ENCODE assay signal across 16 mouse cellular contexts in the genomic region with DNA sequence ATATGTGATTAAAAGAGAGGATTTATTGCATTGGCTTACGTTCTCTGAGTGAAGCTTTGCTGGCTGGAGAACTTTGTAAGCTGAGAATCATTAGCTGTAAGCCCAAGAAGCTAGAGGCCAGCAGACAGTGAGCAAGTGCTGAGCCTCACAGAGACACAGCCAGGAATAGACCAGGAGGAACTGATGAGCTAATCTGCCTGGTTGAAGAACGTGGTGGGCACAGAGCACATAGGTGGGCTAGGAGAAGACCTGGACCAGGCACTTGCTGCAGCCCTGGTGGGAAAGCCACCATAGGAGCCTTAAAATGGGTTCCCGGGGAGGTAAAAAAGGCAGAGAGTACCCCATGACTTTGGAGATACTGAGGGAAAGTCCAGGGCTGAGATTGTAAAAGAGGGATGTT.
"Had no signal": no experiment of that assay in that cellular context is flagged by ENCODE, and none has a peak within 500 bp of the region (broad histone marks: within the 10 kb centered on the region; RNA-seq: fewer than 3 reads in every experiment).

No protein-coding gene starts in this region.

- DNase-seq: kidney, adult 8-10 months; kidney, postnatal 4 days; liver; liver, embryonic 13.5 days; liver, postnatal 0 days; lung, postnatal 14 days; midbrain, embryonic 14.5 days; retina, postnatal 1 day; right cerebral cortex, postnatal 4 days; thymus, adult 2 months; thymus, postnatal 25 days had no signal

- H3K4me1 ChIP-seq: limb, embryonic 12.5 days; liver, embryonic 13.5 days; lung, embryonic 15.5 days; neural tube, embryonic 12.5 days; stomach, embryonic 15.5 days had no signal

- H3K9me3 ChIP-seq: limb, embryonic 12.5 days; liver, embryonic 13.5 days; lung, embryonic 15.5 days; neural tube, embryonic 12.5 days; stomach, embryonic 15.5 days had no signal

- H3K4me2 ChIP-seq: limb, embryonic 12.5 days; liver, embryonic 13.5 days; lung, embryonic 15.5 days; neural tube, embryonic 12.5 days; stomach, embryonic 15.5 days had no signal

- H3K27me3 ChIP-seq: limb, embryonic 12.5 days; liver, embryonic 13.5 days; lung, embryonic 15.5 days; neural tube, embryonic 12.5 days; stomach, embryonic 15.5 days had no signal

- H3K36me3 ChIP-seq: limb, embryonic 12.5 days; liver, embryonic 13.5 days; lung, embryonic 15.5 days; neural tube, embryonic 12.5 days; stomach, embryonic 15.5 days had no signal

- H3K27ac ChIP-seq: limb, embryonic 12.5 days; liver, embryonic 13.5 days; lung, embryonic 15.5 days; neural tube, embryonic 12.5 days; stomach, embryonic 15.5 days had no signal

- H3K9ac ChIP-seq: limb, embryonic 12.5 days; liver, embryonic 13.5 days; liver, postnatal 0 days; lung, embryonic 15.5 days; neural tube, embryonic 12.5 days; stomach, embryonic 15.5 days had no signal

- ATAC-seq: intestine, postnatal 0 days; liver, postnatal 0 days had no signal

- H3K4me3 ChIP-seq: limb, embryonic 12.5 days; liver, embryonic 13.5 days; lung, embryonic 15.5 days; neural tube, embryonic 12.5 days; stomach, embryonic 15.5 days had no signal
